Mouse (Mus musculus) spleen, postnatal 0 days (tissue): ENCODE data around the gene Ifitm2. TPM values are rescaled to one million over a fixed set of nuclear protein-coding genes. Genes with fewer than 3 reads are reported as not detected.

Source experiments
- polyA plus RNA-seq: library from polyadenylated mRNA; unstranded; fragments of >200 nt; fragmentation: Nextera tagmentation; extraction: Ambion mirVana; gene quantifications from 2 replicates; pipeline ENCODE4 v1.2.1, GENCODE M21; 2015

Ifitm2 gene
- 630 and 797 TPM in 2 replicates for polyA plus RNA-seq

GRCm38 (mm10) chr7:140955758-140956555 is at the start of gene Ifitm2, which contains the start of gene Gm45717:
Gene Ifitm2 (minus strand): TSS chr7:140955987.
Gene Gm45717 (minus strand): TSS chr7:140955937.

DNA sequence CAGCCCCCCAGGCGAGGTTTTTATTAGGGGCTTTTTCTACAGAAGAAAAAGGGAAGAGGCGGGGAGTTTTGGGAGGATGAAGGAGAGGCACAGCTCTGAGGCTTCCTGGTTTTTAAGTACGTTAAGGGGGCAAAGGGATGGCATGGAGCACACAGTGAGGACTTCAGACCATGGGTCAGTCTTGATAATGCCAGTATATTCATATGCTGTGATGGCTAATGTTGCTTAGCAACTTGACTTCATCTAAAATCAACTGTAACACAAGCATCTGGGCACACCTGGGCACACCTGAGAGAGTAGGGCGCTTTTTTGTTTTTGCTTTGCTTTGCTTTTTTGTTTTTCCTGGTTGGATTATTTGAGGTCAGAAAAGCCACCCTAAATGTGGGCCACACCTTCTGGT is 11.1 kb upstream of the Ifitm2 start, which contains the start of gene Ifitm1:
Gene Ifitm1 (plus strand): TSS at position 301 of the 400 bp plus-strand sequence.

GRCm38 (mm10) chr7:140949824-140950530 is 5.8 kb downstream of the Ifitm2 start, which contains the start of gene Ifitm5:
Gene Ifitm5 (minus strand): TSS chr7:140950291.

GRCm38 (mm10) chr7:140941222-140942051 is 14.3 kb downstream of the Ifitm2 start, which contains the start of gene Pgghg:
Gene Pgghg (plus strand): TSS chr7:140941391.

GRCm38 (mm10) chr7:140920418-140921029 is 35.3 kb downstream of the Ifitm2 start, which contains the start of gene Nlrp6:
Gene Nlrp6 (plus strand): TSS chr7:140920902.

Other genes starting within 250 kb of the Ifitm2 start
- 0.19 and 0.23 TPM in 2 replicates for gene Cyp2e1, start 192.2 kb downstream of the Ifitm2 start, polyA plus RNA-seq
- gene Syce1, start 168.1 kb downstream of the Ifitm2 start, polyA plus RNA-seq: 0.16 TPM in 1 of 2 replicates, not detected in the other
- 0.13 TPM in 2 replicates for gene Zfp941, start 133.8 kb downstream of the Ifitm2 start, polyA plus RNA-seq
- 0.18 TPM in 1 of 2 replicates, not detected in the other for gene Urah, start 121.0 kb downstream of the Ifitm2 start, polyA plus RNA-seq
- gene Scgb1c1, start 110.4 kb downstream of the Ifitm2 start, polyA plus RNA-seq: not detected in 2 replicates
- 0.12 and 0.16 TPM in 2 replicates for gene Odf3, start 108.2 kb downstream of the Ifitm2 start, polyA plus RNA-seq
- gene Gm45785, start 99.7 kb downstream of the Ifitm2 start, polyA plus RNA-seq: not detected in 2 replicates
- gene Ric8a, start 99.0 kb downstream of the Ifitm2 start, polyA plus RNA-seq: 31.8 and 36.1 TPM in 2 replicates
- gene Bet1l, start 98.4 kb downstream of the Ifitm2 start, polyA plus RNA-seq: 32.7 and 38.1 TPM in 2 replicates
- gene Psmd13, start 74.0 kb downstream of the Ifitm2 start, polyA plus RNA-seq: 159 and 163 TPM in 2 replicates
- 21.7 and 24.0 TPM in 2 replicates for gene Sirt3, start 73.7 kb downstream of the Ifitm2 start, polyA plus RNA-seq
- gene Cox8b, start 55.5 kb downstream of the Ifitm2 start, polyA plus RNA-seq: 0.55 and 1.2 TPM in 2 replicates
- gene Nlrp6, start 35.1 kb downstream of the Ifitm2 start, polyA plus RNA-seq: 0.08 TPM in 2 replicates
- gene Pgghg, start 14.6 kb downstream of the Ifitm2 start, polyA plus RNA-seq: 6.2 and 8.2 TPM in 2 replicates
- 0.97 and 1.4 TPM in 2 replicates for gene Ifitm5, start 5.7 kb downstream of the Ifitm2 start, polyA plus RNA-seq
- gene Gm45717, start 50 bp downstream of the Ifitm2 start, polyA plus RNA-seq: 0.40 TPM in 1 of 2 replicates, not detected in the other
- gene Ifitm1, start 11.2 kb upstream of the Ifitm2 start, polyA plus RNA-seq: 143 and 182 TPM in 2 replicates
- gene Ifitm3, start 54.8 kb upstream of the Ifitm2 start, polyA plus RNA-seq: 384 and 520 TPM in 2 replicates
- gene Ifitm6, start 61.9 kb upstream of the Ifitm2 start, polyA plus RNA-seq: 94.2 and 145 TPM in 2 replicates
- not detected in 2 replicates for gene Gm17387, start 73.1 kb upstream of the Ifitm2 start, polyA plus RNA-seq
- gene B4galnt4, start 105.1 kb upstream of the Ifitm2 start, polyA plus RNA-seq: 0.29 and 0.49 TPM in 2 replicates
- 2.2 and 3.6 TPM in 2 replicates for gene Pkp3, start 122.2 kb upstream of the Ifitm2 start, polyA plus RNA-seq
- 8.6 and 9.9 TPM in 2 replicates for gene Sigirr, start 144.6 kb upstream of the Ifitm2 start, polyA plus RNA-seq
- gene Ano9, start 161.8 kb upstream of the Ifitm2 start, polyA plus RNA-seq: 0.29 and 0.60 TPM in 2 replicates
- 137 and 167 TPM in 2 replicates for gene Ptdss2, start 166.4 kb upstream of the Ifitm2 start, polyA plus RNA-seq
- 61.3 and 72.7 TPM in 2 replicates for gene Rnh1, start 216.9 kb upstream of the Ifitm2 start, polyA plus RNA-seq
- 62.2 and 63.7 TPM in 2 replicates for gene Hras, start 238.0 kb upstream of the Ifitm2 start, polyA plus RNA-seq
- 4.3 and 4.7 TPM in 2 replicates for gene Lrrc56, start 238.2 kb upstream of the Ifitm2 start, polyA plus RNA-seq